Mouse (Mus musculus): ENCODE data around the gene Hspg2. TPM values are rescaled to one million over a fixed set of nuclear protein-coding genes. Genes with fewer than 3 reads are reported as not detected.

The Hspg2 gene
- total RNA-seq, 2 experiments from 2014 or later: 6.2 to 6.4 TPM

DNA sequence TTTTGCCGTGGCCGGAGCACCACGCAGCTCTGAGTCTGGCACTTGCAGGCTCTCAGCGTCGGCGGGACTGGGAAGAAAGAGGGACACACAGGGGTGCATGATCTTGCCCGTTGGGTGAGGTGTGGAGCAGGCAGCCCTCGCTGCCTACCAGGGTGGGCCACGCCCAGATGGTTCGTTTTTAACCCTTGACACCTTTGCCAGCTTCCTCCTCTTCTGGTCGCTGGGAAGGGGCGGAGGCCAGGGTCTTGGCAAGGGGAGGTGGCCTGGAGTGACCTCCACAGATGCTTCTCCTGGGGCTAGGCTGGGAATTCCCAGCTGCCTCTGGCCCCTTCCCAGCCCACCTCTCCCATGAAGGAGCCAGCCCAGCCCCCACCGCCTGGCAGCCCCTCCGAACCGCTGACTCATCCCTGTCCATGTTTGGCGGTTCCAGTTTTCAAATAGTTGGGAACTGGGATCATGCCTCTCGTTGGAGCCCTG, 8.2 kb downstream of the Hspg2 start:
- DNase-seq (ENCODE audit: low spot score in 2 of 2): no peak

DNA sequence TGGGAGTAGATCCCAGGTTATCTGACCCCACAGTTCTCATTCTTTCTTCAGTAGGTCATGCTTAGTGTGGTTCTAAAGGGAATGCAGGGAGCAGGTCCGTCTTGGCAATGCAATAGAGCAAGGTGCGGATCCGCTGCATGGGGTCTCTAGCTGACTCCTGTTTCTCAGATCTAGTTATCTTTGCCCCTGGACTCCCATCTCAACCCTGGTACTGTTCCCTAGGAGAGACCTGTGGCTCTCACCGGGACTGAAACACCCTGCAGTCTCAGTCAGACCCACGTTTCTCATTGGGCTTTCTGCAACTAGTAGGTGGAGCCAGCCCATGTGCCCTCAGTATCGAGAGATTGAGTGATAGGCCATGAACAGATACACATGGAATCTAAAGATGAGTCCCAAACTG, 9.0 kb downstream of the Hspg2 start:
- intact Hi-C loops (cut with DNase I): no loop called here
- no peak for DNase-seq (ENCODE audit: low spot score in 2 of 2)

More for the DNA sequence above, 8.2 kb downstream of the Hspg2 start:
- intact Hi-C loops (cut with DNase I): no loop called here

DNA sequence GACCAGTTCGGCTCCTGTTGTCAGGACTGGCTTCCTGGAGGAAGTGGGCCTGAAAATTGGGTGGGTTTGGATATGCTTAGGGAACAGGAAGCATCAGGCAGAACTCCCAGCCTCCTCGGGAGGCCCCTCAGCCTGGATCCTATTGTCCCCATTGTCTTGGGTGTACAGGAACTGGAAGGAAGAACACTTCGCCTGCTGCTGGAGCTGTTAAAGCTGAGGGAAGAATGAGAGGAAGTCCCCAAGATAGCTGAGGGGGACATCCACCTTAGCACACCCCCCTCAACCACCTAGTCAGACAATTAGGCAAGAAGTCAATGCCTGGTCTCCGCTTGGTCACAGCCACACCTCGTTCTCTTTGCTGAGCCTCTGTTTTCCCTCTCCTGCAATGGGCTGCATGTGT, 9.7 kb downstream of the Hspg2 start:
- no peak for DNase-seq (ENCODE audit: low spot score in 2 of 2)
- intact Hi-C loops (cut with DNase I): no loop called here

DNA sequence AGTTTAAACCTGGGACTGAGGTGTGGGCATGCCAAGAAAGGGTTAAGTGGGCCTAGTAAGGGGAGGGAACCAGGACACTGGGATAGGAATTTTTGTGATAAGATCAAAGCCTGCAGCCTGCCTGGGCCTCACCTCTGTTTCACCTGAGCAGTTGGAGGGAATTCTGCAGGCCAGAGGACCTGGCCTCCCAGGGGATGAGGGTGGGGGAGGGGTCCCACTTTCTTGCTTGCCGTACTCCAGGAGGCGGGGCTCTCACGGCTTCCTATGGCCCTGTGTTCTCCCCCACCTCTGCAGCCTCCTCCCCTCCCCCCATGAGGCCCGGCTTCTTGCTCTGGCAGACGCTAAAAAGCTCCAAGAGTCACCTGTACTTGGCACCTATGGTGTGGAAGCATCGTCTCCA, 11.2 kb downstream of the Hspg2 start:
- intact Hi-C loops (cut with DNase I): no loop called here
- no peak for DNase-seq (ENCODE audit: low spot score in 2 of 2)

DNA sequence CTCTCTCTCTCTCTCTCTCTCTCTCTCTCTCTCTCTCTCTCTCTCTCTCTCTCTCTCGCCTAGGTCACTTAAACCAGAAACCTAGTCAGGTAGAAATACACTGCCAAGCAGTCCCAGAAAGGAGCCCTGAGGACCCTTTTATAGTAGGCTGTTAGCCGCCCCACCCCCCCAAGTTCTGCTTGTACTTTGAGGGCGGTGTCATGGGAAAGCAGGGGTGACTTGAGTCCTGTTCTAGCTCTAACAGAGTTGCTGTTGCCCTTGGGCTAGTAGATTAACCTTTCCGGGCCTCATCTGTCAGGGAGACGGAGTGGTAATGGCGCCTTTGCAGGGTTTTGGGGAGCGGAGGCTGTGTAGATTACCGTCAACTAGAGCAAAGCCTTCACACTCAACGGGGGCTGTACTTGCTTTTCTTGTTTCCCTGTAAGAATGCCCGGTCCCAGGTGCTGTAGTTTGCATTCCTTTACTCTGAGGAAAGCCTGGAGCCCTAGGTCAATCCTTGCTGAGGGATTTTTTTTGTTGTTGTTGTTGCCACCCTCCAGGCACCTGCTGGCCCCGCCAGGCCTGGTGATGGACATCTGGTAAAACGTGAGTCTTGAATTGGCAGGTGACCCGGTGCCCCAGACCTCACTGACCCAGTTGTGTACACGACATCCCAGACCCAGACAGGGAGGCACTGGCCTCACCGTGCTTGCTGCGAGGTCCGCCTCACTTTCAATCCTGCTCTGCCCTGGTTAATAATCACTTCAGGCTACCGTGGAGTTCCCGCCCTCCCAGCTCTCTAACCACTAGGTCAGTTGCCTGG, 11.8 kb downstream of the Hspg2 start:
- no peak for DNase-seq (ENCODE audit: low spot score in 2 of 2)
- intact Hi-C loops (cut with DNase I): no loop called here

DNA sequence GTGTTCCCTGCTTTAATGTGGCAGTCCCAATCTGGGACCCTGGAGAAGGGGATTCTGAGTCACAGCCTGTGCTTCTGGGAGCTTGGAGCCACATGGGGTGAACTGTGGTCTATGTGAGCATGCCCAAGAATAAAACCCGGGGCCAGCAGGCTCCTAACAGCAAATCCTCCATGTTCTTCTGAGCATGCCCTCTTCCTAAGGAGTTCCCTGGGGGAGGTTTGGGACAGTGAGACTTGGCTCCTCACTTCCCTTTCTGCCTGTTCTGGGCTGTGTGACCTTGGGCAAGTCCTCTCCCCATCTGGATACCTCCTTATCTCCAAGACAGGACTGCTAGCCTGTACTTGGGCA, 12.4 kb downstream of the Hspg2 start:
- intact Hi-C loops (cut with DNase I): no loop called here
- no peak for DNase-seq (ENCODE audit: low spot score in 2 of 2)

DNA sequence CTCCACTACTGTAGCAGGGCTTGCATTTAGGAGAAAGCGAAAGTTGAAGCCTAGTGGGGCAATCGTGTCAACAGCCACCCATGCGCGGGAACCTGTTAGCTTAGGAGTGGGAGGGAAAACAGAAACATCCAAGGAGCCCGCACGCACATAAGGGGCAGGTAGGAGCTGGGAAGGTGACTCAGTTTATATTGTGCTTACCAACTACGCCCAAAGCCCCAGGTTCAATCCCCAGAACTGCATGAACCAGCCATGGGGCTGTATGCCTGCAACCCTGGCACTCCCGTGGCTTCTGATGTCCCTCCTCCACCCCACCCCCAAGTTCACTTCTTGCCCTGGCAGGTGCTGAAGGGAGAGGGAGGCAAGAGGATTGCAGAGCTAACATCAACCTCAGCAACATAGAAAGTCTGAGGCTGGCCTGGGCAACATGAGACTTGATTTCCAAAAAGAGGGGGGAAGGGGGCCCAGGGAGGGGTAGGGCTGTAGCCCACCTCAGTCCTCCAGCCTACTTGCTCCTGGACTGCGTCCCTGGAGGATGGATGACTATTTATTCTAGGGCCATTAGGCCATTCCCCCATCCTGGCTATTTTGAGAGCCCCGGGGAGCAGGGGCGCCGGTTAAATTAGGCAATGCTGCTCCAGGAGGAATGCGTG, 12.9 kb downstream of the Hspg2 start:
- intact Hi-C loops (cut with DNase I): no loop called here
- DNase-seq (ENCODE audit: low spot score in 2 of 2): no peak

DNA sequence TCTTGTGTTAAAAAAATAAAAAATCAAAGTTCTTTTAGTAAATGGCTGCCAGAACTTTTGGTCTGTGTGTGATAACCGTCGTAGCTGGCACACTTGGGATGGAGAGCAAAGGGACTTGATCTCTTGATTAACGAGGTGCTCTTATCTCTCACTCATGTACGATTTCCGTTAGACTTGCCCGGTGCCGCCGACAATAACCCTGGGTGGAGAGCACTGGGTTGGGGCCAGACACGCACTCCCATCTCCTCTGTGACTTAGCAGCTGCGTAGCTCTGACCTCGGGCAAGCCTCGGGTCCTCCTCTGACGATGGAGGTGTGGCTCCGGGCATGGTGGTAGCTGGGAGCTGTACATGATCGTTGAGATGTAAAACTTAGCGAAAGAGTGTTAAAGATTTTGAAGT, 15.3 kb downstream of the Hspg2 start:
- no peak for DNase-seq (ENCODE audit: low spot score in 2 of 2)
- intact Hi-C loops (cut with DNase I): no loop called here

DNA sequence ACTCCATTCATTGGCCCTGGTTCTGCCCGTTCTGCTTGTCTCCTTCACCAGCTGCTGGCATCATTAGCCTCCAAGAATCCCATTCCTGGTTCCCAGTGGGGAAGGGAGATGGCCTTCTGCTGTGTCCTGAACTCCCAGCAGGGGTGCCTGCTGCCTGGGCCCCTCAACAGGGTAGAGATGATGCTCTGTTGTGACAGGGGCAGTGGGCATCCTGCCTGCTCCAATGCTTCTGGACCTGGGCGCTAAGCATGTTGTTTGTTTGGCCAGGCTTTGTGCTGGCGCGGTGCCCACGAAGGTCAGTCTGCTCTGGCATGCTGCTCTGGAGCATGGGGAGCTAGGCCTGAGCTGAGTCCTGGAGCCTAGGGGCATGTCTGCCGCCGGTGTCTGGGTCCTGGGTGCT, 16.0 kb downstream of the Hspg2 start:
- intact Hi-C loops (cut with DNase I): no loop called here
- no peak for DNase-seq (ENCODE audit: low spot score in 2 of 2)

DNA sequence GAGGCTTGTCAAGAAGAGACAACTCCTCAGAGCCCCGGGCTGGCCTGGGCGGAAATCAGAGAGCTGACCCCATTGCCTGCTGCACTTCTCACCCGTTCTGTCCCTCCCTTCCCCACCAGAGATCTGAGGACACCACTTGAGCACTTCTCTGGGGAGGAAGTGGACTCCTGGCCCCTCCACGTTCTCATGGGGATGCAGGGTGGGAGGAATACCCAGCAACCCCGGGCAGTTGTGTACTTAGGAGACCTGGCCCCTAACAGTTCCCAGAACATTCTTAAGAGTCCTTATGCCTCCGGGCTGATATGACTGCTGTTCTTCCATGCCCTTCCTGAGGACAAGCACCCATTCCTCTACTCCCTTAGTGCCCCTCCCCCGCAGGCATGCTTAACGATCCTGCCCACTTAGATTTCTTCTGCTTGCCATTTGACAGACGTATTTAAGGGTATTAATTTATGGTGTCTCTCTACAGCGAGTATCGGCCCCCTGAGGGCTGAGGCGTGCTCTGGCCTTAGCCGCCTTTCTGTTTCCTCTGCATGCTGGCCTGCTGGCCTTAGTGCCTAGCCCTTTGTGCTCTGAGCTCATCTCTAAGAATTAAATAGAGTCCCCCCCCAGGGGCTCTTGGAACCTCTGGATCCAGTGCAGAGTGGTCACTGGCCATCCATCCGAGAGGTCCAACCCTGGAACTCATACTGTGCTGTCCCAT, 16.8 kb downstream of the Hspg2 start:
- intact Hi-C loops (cut with DNase I): no loop called here
- no peak for DNase-seq (ENCODE audit: low spot score in 2 of 2)

DNA sequence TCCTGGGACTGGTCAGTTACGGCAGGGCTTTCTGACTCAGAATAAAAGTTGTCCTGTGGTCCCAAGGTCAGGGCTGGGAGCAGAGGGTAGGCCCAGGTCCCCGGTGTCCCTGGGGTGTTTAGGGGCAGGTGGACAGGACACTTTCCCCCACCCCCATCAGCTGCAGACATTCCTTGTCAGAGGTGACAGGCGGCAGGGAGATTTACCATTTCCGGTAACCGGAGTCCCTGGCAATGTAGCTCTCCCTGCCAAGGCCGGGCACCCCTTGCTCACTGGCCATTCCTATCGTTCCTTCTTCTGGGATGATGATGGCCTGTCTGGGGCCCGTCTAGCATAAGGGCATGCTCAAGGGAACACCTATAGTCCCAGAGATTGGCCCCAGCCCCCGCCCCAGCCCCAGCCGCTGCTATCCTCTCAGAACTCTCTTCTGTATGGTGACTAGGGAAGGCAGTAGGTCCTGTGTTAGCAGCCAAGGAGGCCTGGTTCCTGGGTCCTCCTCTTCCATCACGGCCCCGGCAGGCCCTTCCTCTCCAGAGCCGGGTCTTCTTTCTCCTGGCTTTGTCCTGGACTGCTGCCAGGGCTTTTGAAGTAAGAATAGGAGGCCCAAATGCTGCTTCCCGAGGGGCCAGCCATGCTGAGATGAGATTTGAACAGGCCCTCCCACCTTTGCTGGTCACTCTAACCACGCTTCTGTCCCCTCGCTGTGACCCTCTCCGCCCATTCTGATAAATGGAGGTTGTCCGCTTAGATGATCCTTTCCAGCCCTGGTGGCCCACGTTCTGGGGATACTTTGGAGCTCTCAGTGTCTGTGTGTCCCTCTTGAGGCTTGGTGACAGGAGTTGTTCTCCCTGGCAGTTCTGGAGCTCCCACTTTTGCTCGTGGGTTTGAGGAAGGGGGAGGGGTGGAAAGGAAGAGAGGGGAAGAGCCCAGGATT, 17.8 kb downstream of the Hspg2 start:
- DNase-seq (ENCODE audit: low spot score in 2 of 2): no peak
- intact Hi-C loops (cut with DNase I): no loop called here

DNA sequence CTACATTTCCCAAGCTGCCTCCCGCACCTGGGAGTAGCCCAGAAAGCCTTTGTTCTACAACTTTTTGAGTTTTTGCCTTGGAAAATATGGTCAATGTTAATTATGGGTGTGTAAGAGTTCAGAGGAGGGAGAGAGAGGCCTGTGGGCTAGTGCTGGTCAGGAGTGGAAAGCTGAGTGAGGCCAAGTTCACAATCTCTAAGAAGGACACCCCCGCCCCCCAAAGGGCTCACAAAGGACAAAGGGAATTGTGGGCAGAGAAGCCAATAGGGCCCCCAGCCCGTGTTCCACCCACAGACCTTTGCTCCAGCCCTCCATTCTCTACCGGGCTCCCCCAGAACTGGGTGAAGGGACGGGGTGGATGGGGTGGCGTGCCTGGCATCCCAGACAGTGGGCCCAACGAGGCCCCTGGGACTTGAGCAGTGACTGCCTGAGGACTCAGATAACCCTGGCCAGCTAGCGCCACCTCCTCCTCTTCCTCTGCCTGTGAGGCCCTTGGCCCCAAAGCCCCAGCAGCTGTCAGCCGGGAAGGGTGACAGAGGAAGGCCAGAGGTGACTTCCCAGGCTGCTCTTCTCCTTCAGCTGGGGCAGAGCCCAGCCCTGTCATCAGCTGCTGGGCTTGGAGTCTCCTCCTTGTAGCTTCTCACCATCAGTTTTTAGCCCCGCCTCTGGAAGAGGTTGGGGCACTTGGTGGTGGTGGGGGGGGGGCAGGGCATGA, 18.9 kb downstream of the Hspg2 start:
- DNase-seq (ENCODE audit: low spot score in 2 of 2): no peak
- intact Hi-C loops (cut with DNase I): no loop called here

DNA sequence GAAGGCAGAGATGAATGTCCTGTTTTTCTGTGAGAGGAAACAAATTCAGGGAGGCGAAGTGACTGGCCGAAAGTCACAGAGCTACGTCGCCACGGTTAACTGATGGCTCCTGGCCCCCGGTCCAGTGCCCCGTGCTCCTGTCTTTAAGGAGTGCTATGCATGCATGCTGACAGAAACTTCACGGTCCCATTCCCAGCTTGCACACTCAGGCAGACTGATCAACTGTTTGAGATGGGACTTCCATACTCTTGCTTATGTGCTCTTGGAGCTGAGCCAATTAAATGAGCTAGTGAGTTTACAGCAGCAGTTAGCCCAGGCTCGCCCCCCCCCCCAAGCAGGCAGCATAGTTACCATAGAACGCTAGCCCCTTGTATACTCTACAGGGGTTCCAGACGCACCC, 19.5 kb downstream of the Hspg2 start:
- intact Hi-C loops (cut with DNase I): no loop called here
- DNase-seq (ENCODE audit: low spot score in 2 of 2): no peak

DNA sequence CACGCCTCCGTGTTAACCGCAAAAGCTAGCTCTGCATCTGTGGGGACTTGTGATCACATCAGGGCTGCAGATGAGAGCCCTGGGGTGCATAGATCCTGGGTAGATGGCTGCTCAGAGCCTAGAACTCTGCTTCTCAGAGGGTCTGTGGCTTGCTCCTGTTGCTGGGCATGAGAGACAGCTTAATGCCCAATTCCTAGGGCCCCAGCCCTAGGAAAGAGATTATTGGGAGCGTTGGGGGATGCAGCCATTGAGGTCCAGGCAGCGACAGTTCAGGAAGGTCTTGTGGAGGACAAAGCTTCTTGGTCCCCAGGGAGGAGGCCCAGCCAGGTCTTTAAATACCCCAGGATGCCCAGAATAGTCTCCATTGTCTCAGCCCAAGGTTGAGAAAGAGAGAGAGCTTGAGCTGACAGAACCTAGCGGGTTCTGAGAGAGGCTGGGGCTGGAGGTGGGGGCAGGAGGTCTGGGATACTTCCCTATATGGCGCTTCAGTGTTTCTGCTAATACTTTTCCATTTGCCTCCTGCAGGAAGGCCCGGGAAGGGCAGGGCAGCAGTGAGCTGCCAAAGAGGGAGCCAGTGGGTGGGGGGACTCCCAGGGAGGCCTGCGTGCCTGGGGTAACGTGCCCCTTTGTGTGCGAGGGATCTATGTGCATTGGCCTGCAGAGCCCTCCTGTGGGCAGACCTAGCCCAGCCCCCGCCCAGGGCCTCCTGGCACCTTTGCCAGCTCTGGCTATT, 20.2 kb downstream of the Hspg2 start:
- DNase-seq (ENCODE audit: low spot score in 2 of 2): no peak
- intact Hi-C loops (cut with DNase I): no loop called here

DNA sequence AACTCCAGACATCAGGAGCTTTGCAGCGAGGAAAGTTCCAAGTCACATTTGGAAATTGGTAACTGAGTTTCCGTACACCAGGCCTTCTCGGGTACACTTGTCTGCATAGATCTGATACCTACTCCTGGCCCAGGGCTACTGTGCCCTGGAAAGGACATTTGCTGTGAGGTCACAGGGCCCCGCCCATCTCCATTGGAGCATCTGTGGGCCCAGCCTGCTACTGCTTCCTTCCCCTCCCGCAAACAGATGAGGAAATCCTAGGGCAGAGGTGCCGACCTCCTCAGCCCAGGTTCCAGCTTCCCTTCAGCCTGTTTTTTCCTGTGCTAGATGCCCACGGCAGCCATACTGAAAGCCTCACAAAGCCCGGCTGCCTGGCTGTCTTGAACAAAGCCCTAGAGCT, 21.4 kb downstream of the Hspg2 start:
- intact Hi-C loops (cut with DNase I): no loop called here
- DNase-seq (ENCODE audit: low spot score in 2 of 2): no peak

DNA sequence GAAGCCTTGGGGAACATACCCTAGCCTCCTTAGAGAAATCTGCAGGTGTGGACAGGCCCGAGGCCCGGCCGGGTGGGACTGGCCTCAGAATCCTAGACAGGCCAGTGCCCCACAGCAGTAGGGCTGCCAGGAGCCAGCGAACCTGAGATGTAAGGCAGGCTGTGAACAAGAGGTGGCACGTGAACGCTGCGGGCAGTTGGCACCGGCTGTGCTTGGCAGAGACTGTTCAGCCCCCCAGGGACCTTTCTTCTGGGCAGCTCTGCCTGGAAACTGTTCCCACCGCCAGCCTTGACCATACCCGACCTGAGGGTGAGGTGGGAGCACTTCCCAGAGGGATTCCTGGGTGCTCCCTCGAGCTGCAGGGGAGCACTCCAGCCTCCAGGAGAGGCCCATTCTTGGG, 24.0 kb downstream of the Hspg2 start:
- no peak for DNase-seq (ENCODE audit: low spot score in 2 of 2)
- intact Hi-C loops (cut with DNase I): no loop called here

DNA sequence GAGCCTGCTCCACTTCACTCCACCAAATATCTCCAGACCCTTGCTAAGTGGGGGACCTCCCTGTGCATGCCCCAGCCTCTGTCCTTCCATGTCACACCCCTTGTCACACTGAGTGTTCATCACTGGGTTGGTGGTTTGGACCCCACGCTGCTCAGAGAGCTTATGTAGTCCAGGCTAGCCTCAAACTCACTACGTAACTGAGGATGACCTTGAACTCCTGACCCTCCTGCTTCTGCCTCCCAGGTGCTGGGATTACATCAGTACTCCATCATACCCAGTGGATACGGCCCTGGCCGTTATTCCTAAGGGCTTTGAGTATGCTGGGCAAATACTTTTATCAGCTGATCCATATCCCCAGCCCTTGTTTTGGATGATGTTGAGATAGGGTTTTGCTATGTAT, 24.6 kb downstream of the Hspg2 start:
- intact Hi-C loops (cut with DNase I): no loop called here
- DNase-seq (ENCODE audit: low spot score in 2 of 2): no peak

DNA sequence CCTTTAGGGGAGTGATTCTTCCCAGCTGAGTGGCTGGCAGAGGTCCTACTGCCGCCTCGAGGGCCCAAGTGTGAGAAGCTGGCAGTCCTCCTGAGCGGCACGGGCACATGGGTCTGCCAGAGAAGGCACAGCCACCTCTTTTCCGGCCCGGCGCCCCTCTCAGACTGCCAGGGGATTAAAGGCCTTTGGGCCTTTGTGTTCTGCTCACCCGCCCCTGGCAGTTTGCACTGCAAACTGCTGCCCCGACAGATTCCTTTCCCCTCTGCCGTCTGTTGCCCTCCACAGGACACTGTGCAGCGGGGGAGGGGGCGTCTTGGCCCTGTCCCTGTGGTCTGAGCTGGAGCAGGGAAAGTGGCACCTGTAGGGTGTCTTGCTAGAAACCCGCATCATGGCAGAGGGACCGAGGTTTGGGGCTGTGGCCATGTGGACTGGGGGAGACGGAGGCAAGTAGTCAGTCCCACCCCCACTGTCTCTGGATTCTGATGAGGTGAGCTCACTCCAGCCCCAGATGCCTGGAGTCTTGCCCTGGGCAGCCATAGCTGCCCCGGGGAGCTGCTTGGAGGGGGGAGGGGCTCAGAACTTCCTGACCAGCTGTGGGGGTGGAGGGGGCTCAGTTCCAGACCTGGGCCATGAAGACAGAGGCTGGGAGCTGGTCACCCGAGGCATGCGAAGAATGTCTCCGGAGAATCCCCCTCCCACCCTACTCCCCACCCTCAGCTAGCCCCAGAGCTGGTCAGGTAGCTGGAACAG, 26.4 kb downstream of the Hspg2 start:
- DNase-seq (ENCODE audit: low spot score in 2 of 2): no peak
- intact Hi-C loops (cut with DNase I): no loop called here

Data from left cerebral cortex, postnatal 25 days (tissue).